In the genomic region with DNA sequence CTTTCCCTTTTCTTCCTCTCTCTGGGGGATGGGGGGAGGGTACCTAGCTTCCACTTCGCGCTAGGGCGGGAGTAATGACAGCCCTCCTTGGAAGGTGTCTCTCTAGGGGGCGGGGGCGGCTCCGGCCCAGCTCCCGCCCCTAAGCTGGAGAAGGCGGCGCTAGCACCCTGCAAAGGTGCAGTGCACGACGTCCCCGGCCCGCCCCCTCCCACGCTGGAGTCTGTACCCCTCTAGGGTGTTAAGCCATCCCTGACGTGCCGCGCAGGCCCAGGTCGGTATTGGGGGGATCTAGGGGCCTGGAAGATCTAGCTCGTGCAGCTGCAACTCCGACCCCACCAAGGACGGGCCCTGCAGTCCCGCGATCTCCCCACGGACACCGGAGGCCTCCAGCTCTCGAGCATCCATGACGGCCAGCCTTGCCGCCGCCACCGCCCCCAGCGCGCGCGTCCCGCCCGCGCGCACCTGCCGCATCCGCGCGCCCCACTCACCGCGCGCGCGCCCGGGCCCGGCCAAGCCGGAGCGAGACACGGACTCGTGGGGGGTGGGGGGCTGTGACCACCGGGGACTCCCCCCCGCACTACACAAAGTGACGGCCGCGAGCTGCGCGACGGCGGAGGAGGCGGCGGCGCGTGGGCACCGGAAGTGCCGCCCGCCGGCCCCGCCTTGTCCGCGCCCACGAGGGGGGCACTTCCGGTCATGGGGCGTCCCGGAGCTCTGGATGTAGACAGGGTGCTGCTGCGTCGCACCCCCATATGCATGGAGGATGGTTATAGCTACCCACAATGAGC, we compare ENCODE assay signal across 8 mouse cellular contexts. TPM values are rescaled to one million over a fixed set of nuclear protein-coding genes. Genes with fewer than 3 reads are reported as not detected.
DNase-seq lines count a peak whose midpoint lies in the region; ATAC-seq lines count a peak whose summit lies in the region.

Gene Zfp316 (minus strand): TSS at position 660 of the 788 bp plus-strand sequence.

- no peaks in the 10 kb centered on the region for H3K36me3 ChIP-seq in intestine, embryonic 14.5 days (ENCODE audit: control insufficient read depth, insufficient read depth, low read length)

- peak within 1 kb of the TSS; percentile 86 for H3K4me3 ChIP-seq in intestine, embryonic 14.5 days (ENCODE audit: low read depth, low read length)

- H3K4me2 ChIP-seq in intestine, embryonic 14.5 days (ENCODE audit: low read length): peak within 1 kb of the TSS; percentile 91

- peak within 1 kb of the TSS; percentile 84 for H3K9ac ChIP-seq in intestine, embryonic 14.5 days (ENCODE audit: low read length)

- WGBS in intestine, embryonic 14.5 days: under 1% methylated on average over 65 of the region's 79 CpGs

- DNase-seq in adrenal gland, adult (ENCODE audit: inconsistent age in 2 of 2, low spot score in 1 of 2): peak; percentile 79 to 89
- peak; percentile 77 for DNase-seq in embryo, embryonic 10.5 days (ENCODE audit: low spot score)
- DNase-seq in gastrocnemius, postnatal 36 days: peak; percentile 59 to 66
- DNase-seq in intestine, embryonic 14.5 days (ENCODE audit: low spot score): peak; percentile 79
- DNase-seq in left cerebral cortex, postnatal 25 days (ENCODE audit: low spot score in 2 of 2): peak; percentile 71 to 80
- peak; percentile 58 for DNase-seq in mesoderm, embryonic 11.5 days (ENCODE audit: low read depth, low spot score)
- peak; percentile 80 for DNase-seq in right cerebral cortex, postnatal 25 days

- intact Hi-C loops in gastrocnemius, postnatal 36 days (cut with DNase I): no loop called here
- intact Hi-C loops in left cerebral cortex, postnatal 25 days (cut with DNase I): loop anchor here (10.0 kb wide), 1 partner anchor 305 kb away; the partner anchor contains the start of gene Fscn1

- ATAC-seq in intestine, embryonic 14.5 days (replicated peaks; ENCODE audit: low FRiP score, low TSS enrichment, low read depth): peak; percentile 87
- no peak for ATAC-seq in megakaryocyte-erythroid progenitor cell, adult 5-6 weeks (replicated peaks; ENCODE audit: low FRiP score, low TSS enrichment, poor library complexity, severe bottlenecking)

- H3K9me3 ChIP-seq in intestine, embryonic 14.5 days (ENCODE audit: control insufficient read depth, low read length): no peaks in the 10 kb centered on the region

- no peak within 1 kb of the TSS for H3K27ac ChIP-seq in intestine, embryonic 14.5 days (ENCODE audit: low read depth)

- H3K4me1 ChIP-seq in intestine, embryonic 14.5 days (replicated peaks; ENCODE audit: control insufficient read depth, insufficient read depth, low read length): peaks cover 6% of the 10 kb centered on the region

- no peaks in the 10 kb centered on the region for H3K27me3 ChIP-seq in intestine, embryonic 14.5 days (replicated peaks; ENCODE audit: control insufficient read depth, insufficient read depth, low read length)

RNA-seq across cellular contexts. Expression of gene Zfp316, which starts in this region (rescaled TPM):
- 1 to 10 TPM; 2.2 to 3.2 TPM for total RNA-seq in gastrocnemius, postnatal 36 days (2021)
- 1.2 and 2.0 TPM in 2 replicates for polyA plus RNA-seq in intestine, embryonic 14.5 days (2014; fragmentation: Nextera tagmentation; extraction: Ambion mirVana)
- 10 to 100 TPM; 18.6 to 20.1 TPM for total RNA-seq in left cerebral cortex, postnatal 25 days (2021)
- 3.5 and 4.4 TPM in 2 replicates for total RNA-seq in megakaryocyte-erythroid progenitor cell, adult 5-6 weeks (2014; fragmentation: Nextera tagmentation)
- total RNA-seq in megakaryocyte-erythroid progenitor cell, adult 5-6 weeks (2017): 2.8 and 3.7 TPM in 2 replicates
